In the genomic region with DNA sequence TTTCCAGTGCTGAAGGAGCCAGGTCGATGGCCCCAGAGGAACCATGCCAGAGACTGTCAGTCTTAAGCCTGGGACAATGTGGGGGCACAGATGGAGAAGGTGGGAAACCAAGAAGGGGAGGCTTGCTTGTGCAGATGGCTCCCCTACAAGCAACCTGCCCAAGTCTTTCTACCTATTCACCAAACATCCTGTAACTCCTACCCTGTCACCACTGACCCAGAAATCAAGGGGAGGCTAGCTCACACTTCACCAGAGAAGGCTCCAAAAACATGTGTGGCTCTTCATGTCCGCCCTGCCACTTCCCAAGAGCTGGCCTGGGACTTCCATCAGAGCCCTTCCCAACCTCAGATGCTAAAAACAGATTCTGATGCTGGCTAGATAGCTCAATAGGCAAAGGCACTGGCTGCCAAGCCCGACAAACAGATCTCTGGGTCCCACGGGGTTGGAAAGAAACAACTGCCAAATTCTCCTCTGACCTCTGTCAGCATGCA, we compare ENCODE assay signal across 15 mouse cellular contexts. TPM values are rescaled to one million over a fixed set of nuclear protein-coding genes. Genes with fewer than 3 reads are reported as not detected.
A peak's percentile ranks its signal among the peaks of the same experiment; 100 is the strongest.
DNase-seq lines count a peak whose midpoint lies in the region; ATAC-seq and TF ChIP-seq lines count a peak whose summit lies in the region.
"Had no signal": no experiment of that assay in that cellular context is flagged by ENCODE, and none has a peak within 500 bp of the region (broad histone marks: within the 10 kb centered on the region; RNA-seq: fewer than 3 reads in every experiment).

No protein-coding gene starts in this region.

- TF ChIP-seq CTCF in left cerebral cortex, adult 2 months (IDR thresholded peaks at IDR 0.05), result no peak
- TF ChIP-seq CTCF in cerebellum, adult 2 months (IDR thresholded peaks at IDR 0.05; ENCODE audit: borderline replicate concordance, insufficient read depth, low read depth, low read length), result no peak
- TF ChIP-seq CTCF in kidney, adult 2 months (conservative IDR thresholded peaks at IDR 0.05; ENCODE audit: insufficient read depth, insufficient read length, low read depth, low read length), result no peak

- no peak overlapping the region for H3K4me3 ChIP-seq in left cerebral cortex, adult 2 months
- no peak overlapping the region for H3K4me3 ChIP-seq in cerebellum, adult 2 months (replicated peaks; ENCODE audit: insufficient read depth, low read depth, low read length)
- no peak overlapping the region for H3K4me3 ChIP-seq in kidney, adult 2 months (ENCODE audit: insufficient read depth, low read depth, low read length)
- H3K4me3 ChIP-seq in kidney, embryonic 14.5 days (ENCODE audit: low read length), result no peak overlapping the region
- H3K4me3 ChIP-seq: kidney, embryonic 15.5 days; limb, embryonic 13.5 days; neural tube, embryonic 12.5 days had no signal

- TF ChIP-seq POLR2A in cerebellum, adult 2 months (IDR thresholded peaks at IDR 0.05; ENCODE audit: borderline replicate concordance, insufficient read depth, low read length), result no peak
- TF ChIP-seq POLR2A in kidney, adult 2 months (IDR thresholded peaks at IDR 0.05; ENCODE audit: low read depth, low read length), result no peak

- H3K9ac ChIP-seq in kidney, embryonic 14.5 days (ENCODE audit: low read depth, low read length), result no peak overlapping the region
- H3K9ac ChIP-seq: kidney, embryonic 15.5 days; limb, embryonic 13.5 days; neural tube, embryonic 12.5 days had no signal

- intact Hi-C loops in left cerebral cortex, postnatal 4 days (cut with DNase I), result no loop called here
- intact Hi-C loops in left cerebral cortex, adult 2 months (cut with DNase I), result no loop called here

- H3K27ac ChIP-seq in left cerebral cortex, adult 2 months, result no peak overlapping the region
- peak overlapping the region; percentile 76 for H3K27ac ChIP-seq in cerebellum, adult 2 months (ENCODE audit: insufficient read depth, low read length)
- no peak overlapping the region for H3K27ac ChIP-seq in kidney, adult 2 months (ENCODE audit: insufficient read depth, low read depth, low read length)
- no peak overlapping the region for H3K27ac ChIP-seq in kidney, embryonic 14.5 days (ENCODE audit: low read depth, low read length)
- H3K27ac ChIP-seq: kidney, embryonic 15.5 days; limb, embryonic 13.5 days; neural tube, embryonic 12.5 days had no signal

- 2% methylated on average over 4 of the region's 4 CpGs for WGBS in cerebellum, adult 2 months
- WGBS in kidney, adult 2 months, result 40% methylated on average over 4 of the region's 4 CpGs
- 62% methylated on average over 4 of the region's 4 CpGs for WGBS in kidney, embryonic 14.5 days

- peaks cover 63% of the 10 kb centered on the region for H3K4me1 ChIP-seq in cerebellum, adult 2 months (ENCODE audit: control insufficient read depth, insufficient read depth, low read length)
- H3K4me1 ChIP-seq in kidney, adult 2 months (ENCODE audit: control insufficient read depth, insufficient read depth, low read length), result peaks cover 64% of the 10 kb centered on the region
- no peaks in the 10 kb centered on the region; the same call in 1 of the 2 replicates for H3K4me1 ChIP-seq in kidney, embryonic 14.5 days (ENCODE audit: control insufficient read depth, insufficient read depth, low read length)

- no peaks in the 10 kb centered on the region for H3K27me3 ChIP-seq in cerebellum, adult 2 months (ENCODE audit: control insufficient read depth, insufficient read depth, low read length)
- H3K27me3 ChIP-seq in kidney, adult 2 months (replicated peaks; ENCODE audit: control insufficient read depth, insufficient read depth, low read length), result no peaks in the 10 kb centered on the region
- no peaks in the 10 kb centered on the region for H3K27me3 ChIP-seq in kidney, embryonic 14.5 days (ENCODE audit: control insufficient read depth, insufficient read depth, low read length)
- H3K27me3 ChIP-seq: kidney, embryonic 15.5 days; limb, embryonic 13.5 days; neural tube, embryonic 12.5 days had no signal

- DNase-seq in gastrocnemius, adult 18-20 months (ENCODE audit: low spot score), result peak; percentile 62
- DNase-seq in gastrocnemius, postnatal 10 days, result no peak
- peak; percentile 70 for DNase-seq in left cerebral cortex, postnatal 4 days
- DNase-seq in left cerebral cortex, adult 2 months (ENCODE audit: extremely low spot score in 1 of 2, low spot score in 2 of 2), result no peak
- peak; percentile 72 to 81 for DNase-seq in cerebellum, adult 2 months
- DNase-seq in gastrocnemius, postnatal 25 days, result peak; percentile 66
- no peak for DNase-seq in kidney, adult 2 months
- DNase-seq: lung, postnatal 10 days; midbrain, embryonic 14.5 days; retina, postnatal 1 day had no signal

- H3K4me2 ChIP-seq in kidney, embryonic 14.5 days (replicated peaks; ENCODE audit: low read depth, low read length), result no peak overlapping the region
- H3K4me2 ChIP-seq: kidney, embryonic 15.5 days; limb, embryonic 13.5 days; neural tube, embryonic 12.5 days had no signal

- ATAC-seq in kidney, embryonic 14.5 days (ENCODE audit: low FRiP score, low TSS enrichment), result no peak

- no peaks in the 10 kb centered on the region for H3K36me3 ChIP-seq in kidney, adult 2 months (ENCODE audit: control insufficient read depth, insufficient read depth, low read length)
- H3K36me3 ChIP-seq in kidney, embryonic 14.5 days (ENCODE audit: control insufficient read depth, insufficient read depth, low read length), result no peaks in the 10 kb centered on the region; the same call in 1 of the 2 replicates
- H3K36me3 ChIP-seq: neural tube, embryonic 12.5 days had no signal

- H3K9me3 ChIP-seq in kidney, embryonic 14.5 days (ENCODE audit: control insufficient read depth, low read length), result no peaks in the 10 kb centered on the region
- H3K9me3 ChIP-seq: G1E; kidney, embryonic 15.5 days; limb, embryonic 13.5 days; neural tube, embryonic 12.5 days had no signal

RNA-seq across cellular contexts. Expression of a gene that starts 48.8 kb away (rescaled TPM):
- total RNA-seq in gastrocnemius, adult 18-20 months (2021), result 10 to 100 TPM; 23.3 to 29.8 TPM
- 10 to 100 TPM; 31.4 to 43.5 TPM for total RNA-seq in gastrocnemius, postnatal 10 days (2021)
- 10 to 100 TPM; 28.8 to 32.6 TPM for total RNA-seq in left cerebral cortex, postnatal 4 days (2021)
- total RNA-seq in left cerebral cortex, adult 2 months (2021), result 10 to 100 TPM; 74.6 to 77.5 TPM
- 50.5 and 59.9 TPM in 2 replicates for polyA plus RNA-seq in cerebellum, adult 2 months (2012; rRNA removed)
- total RNA-seq in gastrocnemius, postnatal 25 days (2021), result 10 to 100 TPM; 21.6 to 22.6 TPM
- 29.2 and 35.5 TPM in 2 replicates for polyA plus RNA-seq in kidney, adult 2 months (2012; rRNA removed)
- 8.2 and 10.2 TPM in 2 replicates for polyA plus RNA-seq in kidney, embryonic 14.5 days (2014; fragmentation: Nextera tagmentation; extraction: Ambion mirVana)

Comparison
In these comparisons a context has a peak if more than half of its experiments do, and no peak if none do; other contexts are left out.
1. DNase-seq: peak in gastrocnemius, adult 18-20 months (single experiment), left cerebral cortex, postnatal 4 days (single experiment), cerebellum, adult 2 months (2 of 2) and gastrocnemius, postnatal 25 days (single experiment); none in gastrocnemius, postnatal 10 days (single experiment), left cerebral cortex, adult 2 months (0 of 2) and kidney, adult 2 months (single experiment).